Mouse (Mus musculus) lung, embryonic 15.5 days (tissue): ENCODE results near the gene Lingo4. TPM values are rescaled to one million over a fixed set of nuclear protein-coding genes. Genes with fewer than 3 reads are reported as not detected.

Experiments
- ATAC-seq: fragments of 200-750 bp; cut with Nextera tagmentation; 2 replicates; pipeline ENCODE4 v1.8.0; 2017; ENCODE audit warnings: moderate number of reproducible peaks, borderline replicate concordance; ENCODE audit not compliant: low FRiP score, low TSS enrichment; ENCODE audit errors: extremely low read depth
- H3K27ac ChIP-seq: fragments of 300-500 bp; sonication (generic); 2 replicates; pipeline ENCODE4 v1.5.1; 2015; ENCODE audit warnings: moderate library complexity, mild to moderate bottlenecking, inconsistent platforms
- H3K27me3 ChIP-seq: fragments of 300-500 bp; sonication (generic); 2 replicates; pipeline ENCODE4 v1.6.1; 2015; ENCODE audit warnings: inconsistent platforms
- H3K36me3 ChIP-seq: fragments of 300-500 bp; sonication (generic); 2 replicates; pipeline ENCODE4 v1.6.1; 2015; ENCODE audit warnings: inconsistent platforms
- H3K4me1 ChIP-seq: fragments of 300-500 bp; sonication (generic); 2 replicates; pipeline ENCODE4 v1.6.1; 2015; ENCODE audit warnings: inconsistent platforms
- H3K4me2 ChIP-seq: fragments of 300-500 bp; sonication (generic); 2 replicates; pipeline ENCODE4 v1.6.1; 2015; ENCODE audit warnings: inconsistent platforms, mild to moderate bottlenecking, moderate library complexity
- H3K4me3 ChIP-seq: fragments of 300-500 bp; sonication (generic); 2 replicates; pipeline ENCODE4 v1.5.1; 2015; ENCODE audit warnings: mild to moderate bottlenecking, inconsistent platforms
- H3K9ac ChIP-seq: fragments of 300-500 bp; sonication (generic); 2 replicates; pipeline ENCODE4 v1.6.1; 2015; ENCODE audit warnings: inconsistent platforms
- H3K9me3 ChIP-seq: fragments of 300-500 bp; sonication (generic); 2 replicates; pipeline ENCODE4 v1.6.1; 2016; ENCODE audit warnings: inconsistent platforms
- WGBS: fragments of 180-500 bp; shearing (Covaris S2); methylation state at CpG from one replicate; pipeline ENCODE4 v1.1.7; 2015; 5-methylcytosine and 5-hydroxymethylcytosine counted together
- polyA plus RNA-seq: library from polyadenylated mRNA; unstranded; fragments of >200 nt; fragmentation: Nextera tagmentation; extraction: Ambion mirVana; gene quantifications from 2 replicates; pipeline ENCODE4 v1.2.1, GENCODE M21; 2015

The Lingo4 gene
- polyA plus RNA-seq, 1 experiment from 2014 or later: 0.25 TPM

GRCm38 (mm10) chr3:94413031-94413679 lies 14.8 kb downstream of the Lingo4 start, which contains the start of gene Tdrkh:
Gene Tdrkh (plus strand): TSS chr3:94413273.
- H3K36me3 ChIP-seq: no peaks in the 10 kb centered on the region
- 6% methylated on average over 52 of the region's 52 CpGs for WGBS
- H3K9me3 ChIP-seq: no peaks in the 10 kb centered on the region
- H3K4me2 ChIP-seq: peak within 1 kb of the TSS; percentile 94
- no peak within 1 kb of the TSS; the same call in 1 of the 2 replicates for H3K27ac ChIP-seq
- ATAC-seq: peak; percentile 100
- H3K9ac ChIP-seq: peak within 1 kb of the TSS; percentile 36
- H3K4me3 ChIP-seq: peak within 1 kb of the TSS; percentile 47
- no peaks in the 10 kb centered on the region for H3K27me3 ChIP-seq
- peaks cover 14% of the 10 kb centered on the region for H3K4me1 ChIP-seq

DNA sequence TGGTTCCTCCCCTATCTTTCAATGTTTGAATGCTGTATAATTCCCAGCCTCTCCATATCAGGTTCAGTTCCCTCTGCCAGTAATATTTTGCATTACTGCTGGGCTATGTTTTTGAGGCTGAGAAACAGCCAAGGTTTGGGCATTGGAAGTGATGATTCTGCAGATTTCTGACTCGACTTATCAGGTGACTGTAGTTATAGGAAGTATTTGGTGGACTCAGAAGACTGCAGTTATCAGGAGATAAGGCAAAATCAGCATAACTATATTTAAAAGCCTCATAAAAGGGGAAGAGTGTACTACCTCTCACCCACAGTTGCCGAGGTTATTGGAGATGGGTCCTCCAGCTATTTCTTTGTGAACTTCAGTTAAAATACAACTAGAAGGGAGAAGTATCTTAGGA lies 32.7 kb downstream of the Lingo4 start:
- 57% methylated on average over 2 of the region's 2 CpGs for WGBS
- H3K27ac ChIP-seq: no peak overlapping the region
- no peaks in the 10 kb centered on the region for H3K36me3 ChIP-seq
- no peaks in the 10 kb centered on the region for H3K27me3 ChIP-seq
- ATAC-seq: no peak
- H3K9me3 ChIP-seq: no peaks in the 10 kb centered on the region
- no peak overlapping the region for H3K4me3 ChIP-seq
- no peak overlapping the region for H3K9ac ChIP-seq
- H3K4me1 ChIP-seq: no peaks in the 10 kb centered on the region
- no peak overlapping the region for H3K4me2 ChIP-seq

GRCm38 (mm10) chr3:94434305-94434704 lies 36.0 kb downstream of the Lingo4 start:
- H3K36me3 ChIP-seq: no peaks in the 10 kb centered on the region
- no peak overlapping the region for H3K9ac ChIP-seq
- H3K4me2 ChIP-seq: no peak overlapping the region
- H3K9me3 ChIP-seq: no peaks in the 10 kb centered on the region
- no peaks in the 10 kb centered on the region for H3K27me3 ChIP-seq
- ATAC-seq: no peak
- no peak overlapping the region for H3K27ac ChIP-seq
- no peak overlapping the region for H3K4me3 ChIP-seq
- 64% methylated on average over 2 of the region's 2 CpGs for WGBS
- no peaks in the 10 kb centered on the region for H3K4me1 ChIP-seq

DNA sequence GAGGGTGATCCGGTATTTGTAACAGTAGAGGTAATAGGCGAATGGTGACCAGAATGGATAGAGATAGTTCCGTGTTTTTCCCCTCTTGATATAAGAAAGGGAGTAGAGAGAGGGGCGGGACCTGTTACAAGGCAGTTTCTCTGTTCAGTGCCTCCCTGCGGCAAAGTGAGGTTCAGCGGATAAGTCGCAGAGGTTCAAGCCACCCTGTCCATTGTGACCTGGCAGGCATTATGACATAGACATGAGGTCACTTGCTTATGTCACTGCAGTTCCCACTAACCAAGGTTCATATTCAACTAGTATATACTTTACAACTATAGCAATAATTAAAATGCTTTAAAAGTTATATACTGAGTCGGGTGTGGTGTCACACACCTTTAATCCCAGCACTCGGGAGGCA lies 38.1 kb downstream of the Lingo4 start:
- no peaks in the 10 kb centered on the region for H3K9me3 ChIP-seq
- H3K4me2 ChIP-seq: no peak overlapping the region
- no peaks in the 10 kb centered on the region for H3K36me3 ChIP-seq
- ATAC-seq: no peak
- H3K27me3 ChIP-seq: peaks cover 6% of the 10 kb centered on the region; the same call in 1 of the 2 replicates
- H3K4me3 ChIP-seq: no peak overlapping the region
- H3K27ac ChIP-seq: no peak overlapping the region
- no peak overlapping the region for H3K9ac ChIP-seq
- H3K4me1 ChIP-seq: no peaks in the 10 kb centered on the region
- 78% methylated on average over 9 of the region's 9 CpGs for WGBS

DNA sequence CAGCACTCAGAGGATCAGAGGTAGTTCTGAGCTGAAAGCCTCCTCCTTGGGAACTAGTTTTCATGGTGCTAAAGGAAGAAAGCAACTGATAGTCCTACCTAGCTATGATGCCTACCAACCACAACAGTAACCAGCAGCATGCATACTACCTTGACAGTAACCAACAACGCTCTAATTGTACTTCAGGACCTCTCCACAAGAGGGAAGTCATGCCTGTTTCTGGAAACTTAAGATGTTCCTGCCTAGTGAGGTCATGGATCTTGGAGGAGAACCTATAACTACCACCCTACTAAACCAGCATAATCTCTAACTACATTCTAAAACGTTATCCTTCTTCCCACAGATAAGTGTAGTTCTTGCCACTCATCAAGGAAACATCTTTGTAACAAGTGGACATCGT lies 42.9 kb downstream of the Lingo4 start:
- ATAC-seq: no peak
- Histone ChIP-seq H3K27me3 (peaks cover 6% of the 10 kb centered on the region; the same call in 1 of the 2 replicates), H3K4me2 (no peak overlapping the region), H3K4me3 (no peak overlapping the region), H3K36me3 (peaks cover 7% of the 10 kb centered on the region; the same call in 1 of the 2 replicates), H3K9ac (no peak overlapping the region), H3K9me3 (no peaks in the 10 kb centered on the region), H3K4me1 (0 out of 2 replicates have a peak, but pooled peaks cover 7% of the 10 kb centered on the region), H3K27ac (no peak overlapping the region)
- 29% methylated on average over 3 of the region's 3 CpGs for WGBS

DNA sequence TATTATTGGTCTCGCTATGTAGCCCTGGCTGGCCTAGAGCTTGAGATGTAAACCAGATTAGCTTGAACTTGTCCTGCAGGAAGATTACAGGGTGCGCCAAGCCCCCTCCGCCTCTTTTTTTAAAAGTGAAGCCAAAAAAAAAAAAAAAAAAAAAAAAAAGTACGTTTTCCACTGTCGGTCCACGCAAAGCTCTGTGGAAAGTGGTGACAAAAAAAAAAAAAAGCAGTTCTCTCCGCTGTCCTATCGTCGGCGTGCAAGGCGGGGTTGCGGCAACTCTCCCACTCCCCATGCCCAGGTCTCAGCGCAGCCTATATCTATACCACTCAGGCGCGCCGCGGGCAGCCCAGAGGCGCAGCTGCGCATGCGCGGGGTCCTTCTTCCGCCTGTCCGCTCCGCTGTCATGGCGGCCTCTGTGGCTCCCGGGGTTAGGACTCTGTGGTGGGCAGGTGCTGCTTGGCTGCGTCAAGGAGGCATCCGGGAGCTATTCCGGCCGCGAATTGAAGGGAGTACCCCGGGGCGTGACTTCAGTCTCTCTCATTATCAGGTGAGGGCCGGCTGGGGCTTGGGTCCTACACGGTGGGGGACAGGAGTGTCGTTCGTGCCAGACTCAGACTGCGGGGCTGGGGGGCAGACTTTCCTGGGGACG lies 44.8 kb downstream of the Lingo4 start, which contains the start of gene Mrpl9:
TSS of gene Mrpl9 (plus strand) at position 368 of the 646 bp plus-strand sequence.
- peaks cover 6% of the 10 kb centered on the region; the same call in 1 of the 2 replicates for H3K27me3 ChIP-seq
- under 1% methylated on average over 34 of the region's 39 CpGs for WGBS
- H3K4me3 ChIP-seq: peak within 1 kb of the TSS; percentile 81
- peak within 1 kb of the TSS; percentile 95 for H3K9ac ChIP-seq
- H3K9me3 ChIP-seq: no peaks in the 10 kb centered on the region
- peak within 1 kb of the TSS; percentile 79 for H3K4me2 ChIP-seq
- peaks cover 26% of the 10 kb centered on the region for H3K36me3 ChIP-seq
- peak; percentile 97 for ATAC-seq
- H3K27ac ChIP-seq: peak within 1 kb of the TSS; percentile 64
- H3K4me1 ChIP-seq: 0 out of 2 replicates have a peak, but pooled peaks cover 7% of the 10 kb centered on the region

DNA sequence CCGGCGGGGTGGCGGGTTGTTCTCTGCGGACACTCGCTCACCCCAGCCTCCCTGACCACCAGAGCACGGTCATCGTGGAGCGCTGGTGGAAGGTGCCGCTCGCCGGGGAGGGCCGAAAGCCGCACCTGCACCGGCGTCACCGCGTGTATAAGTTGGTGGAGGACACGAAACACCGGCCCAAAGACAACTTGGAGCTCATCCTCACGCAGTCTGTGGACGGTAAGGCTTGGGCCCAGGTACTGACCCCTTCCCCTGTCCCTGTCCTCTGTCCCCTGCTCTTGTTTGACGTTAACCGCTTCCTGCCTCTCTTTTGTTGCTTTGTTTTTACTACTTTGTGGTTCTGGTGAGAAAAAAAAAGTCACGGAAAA lies 45.3 kb downstream of the Lingo4 start, which contains the start of gene Oaz3:
TSS of gene Oaz3 (minus strand) at position 319 of the 368 bp plus-strand sequence.
- peak within 1 kb of the TSS; percentile 95 for H3K9ac ChIP-seq
- peak; percentile 53; the same call in 1 of the 2 replicates for ATAC-seq
- peaks cover 6% of the 10 kb centered on the region; the same call in 1 of the 2 replicates for H3K27me3 ChIP-seq
- H3K27ac ChIP-seq: peak within 1 kb of the TSS; percentile 64
- H3K4me1 ChIP-seq: 0 out of 2 replicates have a peak, but pooled peaks cover 7% of the 10 kb centered on the region
- WGBS: 1% methylated on average over 24 of the region's 24 CpGs
- peak within 1 kb of the TSS; percentile 79 for H3K4me2 ChIP-seq
- peaks cover 30% of the 10 kb centered on the region for H3K36me3 ChIP-seq
- H3K9me3 ChIP-seq: no peaks in the 10 kb centered on the region
- H3K4me3 ChIP-seq: peak within 1 kb of the TSS; percentile 81

- no peak for ATAC-seq
- 88% methylated on average over 2 of the region's 2 CpGs for WGBS
- H3K27me3 ChIP-seq: no peaks in the 10 kb centered on the region
- H3K36me3 ChIP-seq: peaks cover 39% of the 10 kb centered on the region
- H3K4me2 ChIP-seq: no peak overlapping the region
- H3K4me3 ChIP-seq: no peak overlapping the region
- no peaks in the 10 kb centered on the region for H3K9me3 ChIP-seq
- no peak overlapping the region for H3K9ac ChIP-seq
- 0 out of 2 replicates have a peak, but pooled peaks cover 1% of the 10 kb centered on the region for H3K4me1 ChIP-seq
- no peak overlapping the region for H3K27ac ChIP-seq
Measured at GRCm38 (mm10) chr3:94449377-94449776, 51.1 kb downstream of the Lingo4 start.

Other genes with a start within 250 kb of the Lingo4 start
- gene Gm10696, start 220.3 kb upstream of the Lingo4 start, polyA plus RNA-seq: not detected in 2 replicates
- gene Gm5286, start 201.8 kb upstream of the Lingo4 start, polyA plus RNA-seq: not detected in 2 replicates
- gene Gm4778, start 134.5 kb upstream of the Lingo4 start, polyA plus RNA-seq: not detected in 2 replicates
- 10.3 and 10.6 TPM in 2 replicates for gene Them4, start 88.4 kb upstream of the Lingo4 start, polyA plus RNA-seq
- gene Them5, start 56.4 kb upstream of the Lingo4 start, polyA plus RNA-seq: 0.25 and 0.35 TPM in 2 replicates
- 0.45 and 1.1 TPM in 2 replicates for gene C2cd4d, start 36.1 kb upstream of the Lingo4 start, polyA plus RNA-seq
- gene Rorc, start 25.7 kb upstream of the Lingo4 start, polyA plus RNA-seq: 6.1 and 6.8 TPM in 2 replicates
- 11.7 and 11.8 TPM in 2 replicates for gene Tdrkh, start 14.8 kb downstream of the Lingo4 start, polyA plus RNA-seq
- gene Mrpl9, start 44.8 kb downstream of the Lingo4 start, polyA plus RNA-seq: 59.5 and 62.6 TPM in 2 replicates
- 0.42 and 0.49 TPM in 2 replicates for gene Oaz3, start 45.4 kb downstream of the Lingo4 start, polyA plus RNA-seq
- 2.3 and 4.6 TPM in 2 replicates for gene Celf3, start 79.8 kb downstream of the Lingo4 start, polyA plus RNA-seq
- gene Riiad1, start 81.8 kb downstream of the Lingo4 start, polyA plus RNA-seq: 7.8 and 8.4 TPM in 2 replicates
- gene Snx27, start 184.2 kb downstream of the Lingo4 start, polyA plus RNA-seq: 46.5 and 48.5 TPM in 2 replicates
- gene Gm10972, start 244.6 kb downstream of the Lingo4 start, polyA plus RNA-seq: not detected in 2 replicates